Mouse (Mus musculus): Measurements from ENCODE around the gene Slc25a21. TPM values are rescaled to one million over a fixed set of nuclear protein-coding genes. Genes with fewer than 3 reads are reported as not detected.

Gene Slc25a21
- polyA plus RNA-seq, 1 experiment from 2014 or later: 0.27 TPM

GRCm38 (mm10) chr12:56905652-56906305 lies 291.5 kb downstream of the Slc25a21 start:
- ATAC-seq (ENCODE audit: insufficient number of reproducible peaks, insufficient read depth, low FRiP score, low read depth): no peak
- H3K36me3 ChIP-seq (ENCODE audit: control insufficient read depth, insufficient read depth, low read length): no peaks in the 10 kb centered on the region
- H3K9me3 ChIP-seq (ENCODE audit: control insufficient read depth, low read length): no peaks in the 10 kb centered on the region
- 30% methylated on average over 9 of the region's 9 CpGs for WGBS
- no peak overlapping the region for H3K27ac ChIP-seq (replicated peaks in 1 of 2; ENCODE audit: control insufficient read depth in 1 of 2, insufficient read depth in 1 of 2, low read depth in 2 of 2, low read length in 2 of 2)
- no peaks in the 10 kb centered on the region for H3K27me3 ChIP-seq (ENCODE audit: control insufficient read depth, insufficient read depth, low read length)
- no peaks in the 10 kb centered on the region for H3K4me1 ChIP-seq (ENCODE audit: control insufficient read depth in 2 of 2, insufficient read depth in 2 of 2, low read length in 2 of 2)
- no peak overlapping the region for H3K4me2 ChIP-seq (ENCODE audit: low read length)
- no peak overlapping the region for H3K9ac ChIP-seq (ENCODE audit: low read length)
- no peak overlapping the region for H3K4me3 ChIP-seq (ENCODE audit: control insufficient read depth in 1 of 2, insufficient read depth in 1 of 2, low read depth in 1 of 2, low read length in 2 of 2)

- ATAC-seq (ENCODE audit: insufficient number of reproducible peaks, insufficient read depth, low FRiP score, low read depth): no peak
- no peak overlapping the region for H3K4me3 ChIP-seq (ENCODE audit: control insufficient read depth in 1 of 2, insufficient read depth in 1 of 2, low read depth in 1 of 2, low read length in 2 of 2)
- no peaks in the 10 kb centered on the region for H3K9me3 ChIP-seq (ENCODE audit: control insufficient read depth, low read length)
- no peak overlapping the region for H3K9ac ChIP-seq (ENCODE audit: low read length)
- 44% methylated on average over 7 of the region's 7 CpGs for WGBS
- H3K27ac ChIP-seq (replicated peaks in 1 of 2; ENCODE audit: control insufficient read depth in 1 of 2, insufficient read depth in 1 of 2, low read depth in 2 of 2, low read length in 2 of 2): no peak overlapping the region
- H3K27me3 ChIP-seq (ENCODE audit: control insufficient read depth, insufficient read depth, low read length): no peaks in the 10 kb centered on the region
- no peak overlapping the region for H3K4me2 ChIP-seq (ENCODE audit: low read length)
- no peaks in the 10 kb centered on the region for H3K4me1 ChIP-seq (ENCODE audit: control insufficient read depth in 2 of 2, insufficient read depth in 2 of 2, low read length in 2 of 2)
- H3K36me3 ChIP-seq (ENCODE audit: control insufficient read depth, insufficient read depth, low read length): no peaks in the 10 kb centered on the region
Observed at GRCm38 (mm10) chr12:56905222-56905621, 292.1 kb downstream of the Slc25a21 start.

DNA sequence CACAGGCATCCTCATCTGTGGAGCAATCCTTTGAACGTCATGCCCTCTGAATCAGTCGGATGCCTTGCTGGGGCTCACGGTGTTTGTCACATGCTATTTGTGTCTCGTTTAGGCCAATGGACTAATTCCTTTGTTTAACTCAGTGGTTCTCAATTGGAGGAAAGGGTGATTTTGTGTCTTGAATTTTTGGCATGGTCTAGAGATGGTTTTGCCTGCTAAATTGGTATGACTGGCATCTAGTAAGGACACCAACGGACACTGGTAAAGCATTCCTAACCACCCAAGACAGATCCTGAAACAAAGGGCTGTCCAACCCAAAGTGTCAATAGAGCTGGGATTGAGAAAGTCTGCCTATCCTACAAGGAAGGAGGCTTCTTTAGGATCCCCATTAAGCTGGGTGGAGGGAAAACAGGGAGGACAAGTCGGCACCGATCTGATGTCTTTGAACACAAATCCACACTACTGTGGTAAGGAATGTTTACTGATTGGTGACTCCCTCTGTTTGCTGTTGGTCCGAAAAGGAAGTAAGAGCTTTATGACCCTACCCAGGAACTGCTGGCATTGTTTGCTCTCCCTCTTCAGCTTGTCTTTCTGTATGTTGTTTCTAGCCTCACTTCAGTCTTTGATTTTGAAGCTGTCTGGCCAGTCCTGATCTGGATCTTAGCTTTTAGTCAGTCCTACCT lies 294.4 kb downstream of the Slc25a21 start:
- ATAC-seq (ENCODE audit: insufficient number of reproducible peaks, insufficient read depth, low FRiP score, low read depth): no peak

DNA sequence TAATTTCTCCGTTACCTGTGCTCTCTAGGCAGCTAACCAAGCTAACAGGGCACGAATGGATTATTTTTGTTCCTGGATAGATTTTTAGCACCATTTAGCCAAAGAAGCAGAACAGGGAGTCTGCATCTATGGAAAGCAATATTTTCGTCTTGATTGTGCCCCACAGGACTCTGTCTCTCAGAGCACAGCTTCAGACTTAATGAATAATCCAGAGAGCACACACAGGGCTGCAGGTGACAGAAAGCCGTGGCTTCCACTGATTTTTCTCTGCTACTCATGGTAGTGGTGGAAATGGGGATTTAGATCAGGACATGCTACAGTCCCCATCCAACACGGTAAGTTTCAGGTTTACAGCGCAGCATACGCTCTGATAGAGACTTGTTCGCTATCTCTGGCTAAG lies 299.3 kb downstream of the Slc25a21 start:
- no peaks in the 10 kb centered on the region for H3K4me1 ChIP-seq (ENCODE audit: control insufficient read depth in 2 of 2, insufficient read depth in 2 of 2, low read length in 2 of 2)
- H3K27me3 ChIP-seq (ENCODE audit: control insufficient read depth, insufficient read depth, low read length): no peaks in the 10 kb centered on the region
- no peak overlapping the region for H3K4me2 ChIP-seq (ENCODE audit: low read length)
- H3K36me3 ChIP-seq (ENCODE audit: control insufficient read depth, insufficient read depth, low read length): no peaks in the 10 kb centered on the region
- H3K4me3 ChIP-seq (ENCODE audit: control insufficient read depth in 1 of 2, insufficient read depth in 1 of 2, low read depth in 1 of 2, low read length in 2 of 2): no peak overlapping the region
- WGBS: 83% methylated on average over 8 of the region's 8 CpGs
- no peak overlapping the region for H3K27ac ChIP-seq (replicated peaks in 1 of 2; ENCODE audit: control insufficient read depth in 1 of 2, insufficient read depth in 1 of 2, low read depth in 2 of 2, low read length in 2 of 2)
- H3K9me3 ChIP-seq (ENCODE audit: control insufficient read depth, low read length): no peaks in the 10 kb centered on the region
- H3K9ac ChIP-seq (ENCODE audit: low read length): no peak overlapping the region
- ATAC-seq (ENCODE audit: insufficient number of reproducible peaks, insufficient read depth, low FRiP score, low read depth): no peak

More for the DNA sequence above, 294.4 kb downstream of the Slc25a21 start:
- H3K4me1 ChIP-seq (ENCODE audit: control insufficient read depth in 2 of 2, insufficient read depth in 2 of 2, low read length in 2 of 2): no peaks in the 10 kb centered on the region
- H3K36me3 ChIP-seq (ENCODE audit: control insufficient read depth, insufficient read depth, low read length): no peaks in the 10 kb centered on the region
- no peak overlapping the region for H3K27ac ChIP-seq (replicated peaks in 1 of 2; ENCODE audit: control insufficient read depth in 1 of 2, insufficient read depth in 1 of 2, low read depth in 2 of 2, low read length in 2 of 2)
- no peaks in the 10 kb centered on the region for H3K27me3 ChIP-seq (ENCODE audit: control insufficient read depth, insufficient read depth, low read length)
- no peak overlapping the region for H3K4me3 ChIP-seq (ENCODE audit: control insufficient read depth in 1 of 2, insufficient read depth in 1 of 2, low read depth in 1 of 2, low read length in 2 of 2)
- H3K9ac ChIP-seq (ENCODE audit: low read length): no peak overlapping the region
- H3K9me3 ChIP-seq (ENCODE audit: control insufficient read depth, low read length): no peaks in the 10 kb centered on the region
- no peak overlapping the region for H3K4me2 ChIP-seq (ENCODE audit: low read length)
- 73% methylated on average over 8 of the region's 8 CpGs for WGBS

GRCm38 (mm10) chr12:56897221-56897937 lies 299.9 kb downstream of the Slc25a21 start:
- Histone ChIP-seq H3K4me2 (ENCODE audit: low read length) (no peak overlapping the region), H3K36me3 (ENCODE audit: control insufficient read depth, insufficient read depth, low read length) (no peaks in the 10 kb centered on the region), H3K27ac (replicated peaks in 1 of 2; ENCODE audit: control insufficient read depth in 1 of 2, insufficient read depth in 1 of 2, low read depth in 2 of 2, low read length in 2 of 2) (no peak overlapping the region), H3K4me1 (ENCODE audit: control insufficient read depth in 2 of 2, insufficient read depth in 2 of 2, low read length in 2 of 2) (no peaks in the 10 kb centered on the region), H3K27me3 (ENCODE audit: control insufficient read depth, insufficient read depth, low read length) (no peaks in the 10 kb centered on the region), H3K9ac (ENCODE audit: low read length) (no peak overlapping the region), H3K4me3 (ENCODE audit: control insufficient read depth in 1 of 2, insufficient read depth in 1 of 2, low read depth in 1 of 2, low read length in 2 of 2) (no peak overlapping the region), H3K9me3 (ENCODE audit: control insufficient read depth, low read length) (no peaks in the 10 kb centered on the region)
- ATAC-seq (ENCODE audit: insufficient number of reproducible peaks, insufficient read depth, low FRiP score, low read depth): no peak
- 69% methylated on average over 8 of the region's 8 CpGs for WGBS

GRCm38 (mm10) chr12:56894963-56895362 lies 302.3 kb downstream of the Slc25a21 start:
- H3K36me3 ChIP-seq (ENCODE audit: control insufficient read depth, insufficient read depth, low read length): no peaks in the 10 kb centered on the region
- H3K4me2 ChIP-seq (ENCODE audit: low read length): no peak overlapping the region
- no peaks in the 10 kb centered on the region for H3K4me1 ChIP-seq (ENCODE audit: control insufficient read depth in 2 of 2, insufficient read depth in 2 of 2, low read length in 2 of 2)
- 74% methylated on average over 5 of the region's 5 CpGs for WGBS
- no peak overlapping the region for H3K9ac ChIP-seq (ENCODE audit: low read length)
- ATAC-seq (ENCODE audit: insufficient number of reproducible peaks, insufficient read depth, low FRiP score, low read depth): no peak
- no peak overlapping the region for H3K27ac ChIP-seq (replicated peaks in 1 of 2; ENCODE audit: control insufficient read depth in 1 of 2, insufficient read depth in 1 of 2, low read depth in 2 of 2, low read length in 2 of 2)
- no peaks in the 10 kb centered on the region for H3K27me3 ChIP-seq (ENCODE audit: control insufficient read depth, insufficient read depth, low read length)
- no peaks in the 10 kb centered on the region for H3K9me3 ChIP-seq (ENCODE audit: control insufficient read depth, low read length)
- no peak overlapping the region for H3K4me3 ChIP-seq (ENCODE audit: control insufficient read depth in 1 of 2, insufficient read depth in 1 of 2, low read depth in 1 of 2, low read length in 2 of 2)

DNA sequence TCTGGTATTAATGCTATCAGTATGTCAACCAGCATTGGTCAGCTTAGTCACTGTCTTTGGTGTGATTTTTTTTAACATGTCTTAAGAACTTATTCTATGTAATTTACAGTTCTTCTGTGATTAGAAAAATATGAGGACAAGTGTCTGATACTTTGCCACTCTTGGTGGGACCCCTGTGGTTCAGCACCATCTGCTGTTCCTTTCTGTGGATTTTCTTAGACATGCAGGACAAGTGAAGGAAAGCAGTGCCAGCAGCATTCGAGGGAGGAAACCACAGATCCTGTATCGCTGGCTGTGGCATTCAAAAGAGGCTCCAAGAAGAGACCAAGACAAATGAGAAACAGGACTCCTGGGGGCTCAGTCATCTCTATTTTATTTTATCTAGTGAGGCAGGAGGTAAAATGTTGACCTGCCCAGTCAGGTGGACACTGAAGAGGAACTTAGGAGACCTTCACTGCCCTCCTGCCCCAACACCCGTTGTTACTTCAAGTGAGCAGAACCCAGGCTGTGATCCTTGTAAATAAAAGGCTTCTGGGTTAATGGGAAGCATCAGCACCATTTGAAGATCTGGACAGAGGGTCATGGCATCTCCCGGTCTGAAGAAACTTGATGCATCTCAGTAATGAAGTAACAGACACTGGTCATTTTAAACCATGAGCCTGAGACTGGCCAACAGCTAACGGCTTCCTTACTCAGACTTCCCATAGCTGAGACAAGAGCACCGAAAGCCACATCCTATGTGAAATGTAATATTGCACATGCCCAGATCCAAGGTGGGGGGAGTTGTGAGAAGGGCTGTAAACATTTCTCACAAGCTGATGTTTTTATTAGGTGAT lies 306.2 kb downstream of the Slc25a21 start:
- H3K4me2 ChIP-seq (ENCODE audit: low read length): no peak overlapping the region
- H3K9ac ChIP-seq (ENCODE audit: low read length): no peak overlapping the region
- 71% methylated on average over 6 of the region's 6 CpGs for WGBS
- no peak for ATAC-seq (ENCODE audit: insufficient number of reproducible peaks, insufficient read depth, low FRiP score, low read depth)
- H3K9me3 ChIP-seq (ENCODE audit: control insufficient read depth, low read length): no peaks in the 10 kb centered on the region
- H3K27ac ChIP-seq (replicated peaks in 1 of 2; ENCODE audit: control insufficient read depth in 1 of 2, insufficient read depth in 1 of 2, low read depth in 2 of 2, low read length in 2 of 2): no peak overlapping the region
- H3K27me3 ChIP-seq (ENCODE audit: control insufficient read depth, insufficient read depth, low read length): no peaks in the 10 kb centered on the region
- H3K4me3 ChIP-seq (ENCODE audit: control insufficient read depth in 1 of 2, insufficient read depth in 1 of 2, low read depth in 1 of 2, low read length in 2 of 2): no peak overlapping the region
- no peaks in the 10 kb centered on the region for H3K4me1 ChIP-seq (ENCODE audit: control insufficient read depth in 2 of 2, insufficient read depth in 2 of 2, low read length in 2 of 2)
- H3K36me3 ChIP-seq (ENCODE audit: control insufficient read depth, insufficient read depth, low read length): no peaks in the 10 kb centered on the region

Data from heart, embryonic 14.5 days (tissue).